Mouse (Mus musculus): Measurements from ENCODE around the gene Galm.
A peak's percentile ranks its signal among the peaks of the same experiment; 100 is the strongest.

The Galm gene

GRCm38 (mm10) chr17:80127331-80128251 is at the start of gene Galm:
Gene Galm (plus strand): TSS chr17:80127471.
- DNase-seq, result peak; percentile 40 to 50

GRCm38 (mm10) chr17:80078726-80079125 is 48.5 kb upstream of the Galm start:
- DNase-seq, result no peak

- DNase-seq, result no peak
Observed at GRCm38 (mm10) chr17:80083223-80083622, 44.0 kb upstream of the Galm start.

GRCm38 (mm10) chr17:80084424-80084823 is 42.8 kb upstream of the Galm start:
- peak; percentile 16 to 27 for DNase-seq

- DNase-seq, result no peak
Observed at GRCm38 (mm10) chr17:80086591-80086990, 40.7 kb upstream of the Galm start.

GRCm38 (mm10) chr17:80088168-80088567 is 39.1 kb upstream of the Galm start:
- no peak for DNase-seq

GRCm38 (mm10) chr17:80090551-80090950 is 36.7 kb upstream of the Galm start:
- DNase-seq, result no peak

- DNase-seq, result no peak
Observed at GRCm38 (mm10) chr17:80091879-80092549, 35.3 kb upstream of the Galm start.

GRCm38 (mm10) chr17:80095254-80095899 is 31.9 kb upstream of the Galm start:
- no peak for DNase-seq

- peak; percentile 62 to 65 for DNase-seq
Observed at GRCm38 (mm10) chr17:80096043-80096719, 31.1 kb upstream of the Galm start.

GRCm38 (mm10) chr17:80096720-80097114 is 30.6 kb upstream of the Galm start:
- DNase-seq, result no peak

- peak; percentile 7 to 8 for DNase-seq
Observed at GRCm38 (mm10) chr17:80097221-80097620, 30.1 kb upstream of the Galm start.

GRCm38 (mm10) chr17:80099823-80100222 is 27.4 kb upstream of the Galm start:
- no peak for DNase-seq

- no peak for DNase-seq
Observed at GRCm38 (mm10) chr17:80105348-80105978, 21.8 kb upstream of the Galm start.

GRCm38 (mm10) chr17:80112665-80113305 is 14.5 kb upstream of the Galm start:
- DNase-seq, result no peak

GRCm38 (mm10) chr17:80113468-80113867 is 13.8 kb upstream of the Galm start:
- DNase-seq, result no peak

- DNase-seq, result no peak
Observed at GRCm38 (mm10) chr17:80120396-80120795, 6.9 kb upstream of the Galm start.

GRCm38 (mm10) chr17:80121833-80122232 is 5.4 kb upstream of the Galm start:
- no peak for DNase-seq

GRCm38 (mm10) chr17:80124985-80125750 is 2.1 kb upstream of the Galm start:
- no peak for DNase-seq

- DNase-seq, result no peak
Observed at GRCm38 (mm10) chr17:80126166-80126565, 1.1 kb upstream of the Galm start.

GRCm38 (mm10) chr17:80128476-80128990 is 1.3 kb downstream of the Galm start:
- no peak for DNase-seq

Measured in cerebellum, postnatal 14 days (tissue).